Mouse (Mus musculus) forebrain, embryonic 10.5 days (tissue): ENCODE results near the gene Helz. TPM values are rescaled to one million over a fixed set of nuclear protein-coding genes. Genes with fewer than 3 reads are reported as not detected.

ENCODE experiments used
- DNase-seq: peaks from one replicate; pipeline ENCODE4 v3.0.0-alpha.2; 2017; ENCODE audit warnings: low spot score; ENCODE audit errors: extremely low spot score
- H3K27ac ChIP-seq: fragments of 300-500 bp; sonication (generic); 2 replicates; pipeline ENCODE4 v1.5.1; 2016; ENCODE audit warnings: mild to moderate bottlenecking
- H3K27me3 ChIP-seq: fragments of 300-500 bp; sonication (generic); 2 replicates; pipeline ENCODE4 v1.6.1; 2016; ENCODE audit warnings: mild to moderate bottlenecking; ENCODE audit not compliant: poor library complexity, severe bottlenecking
- H3K36me3 ChIP-seq: fragments of 300-500 bp; sonication (generic); replicated peaks from 2 replicates; pipeline ENCODE4 v1.6.1; 2016; ENCODE audit warnings: mild to moderate bottlenecking, moderate library complexity
- H3K4me1 ChIP-seq: fragments of 300-500 bp; sonication (generic); 2 replicates; pipeline ENCODE4 v1.6.1; 2016
- H3K4me3 ChIP-seq: fragments of 300-500 bp; sonication (generic); 2 replicates; pipeline ENCODE4 v1.5.1; 2016; ENCODE audit warnings: mild to moderate bottlenecking, moderate library complexity
- H3K9me3 ChIP-seq: fragments of 300-500 bp; sonication (generic); 2 replicates; pipeline ENCODE4 v1.6.1; 2016; ENCODE audit warnings: mild to moderate bottlenecking, moderate library complexity
- WGBS: fragments of 180-500 bp; shearing (Covaris S2); methylation state at CpG from one replicate; pipeline ENCODE4 v1.1.7; 2016; 5-methylcytosine and 5-hydroxymethylcytosine counted together
- polyA plus RNA-seq: library from polyadenylated mRNA; unstranded; fragments of >200 nt; fragmentation: Nextera tagmentation; extraction: Ambion mirVana; gene quantifications from 2 replicates; pipeline ENCODE4 v1.2.1, GENCODE M21; 2016

The Helz gene
- polyA plus RNA-seq, 1 experiment from 2014 or later: 20.5 TPM

DNA sequence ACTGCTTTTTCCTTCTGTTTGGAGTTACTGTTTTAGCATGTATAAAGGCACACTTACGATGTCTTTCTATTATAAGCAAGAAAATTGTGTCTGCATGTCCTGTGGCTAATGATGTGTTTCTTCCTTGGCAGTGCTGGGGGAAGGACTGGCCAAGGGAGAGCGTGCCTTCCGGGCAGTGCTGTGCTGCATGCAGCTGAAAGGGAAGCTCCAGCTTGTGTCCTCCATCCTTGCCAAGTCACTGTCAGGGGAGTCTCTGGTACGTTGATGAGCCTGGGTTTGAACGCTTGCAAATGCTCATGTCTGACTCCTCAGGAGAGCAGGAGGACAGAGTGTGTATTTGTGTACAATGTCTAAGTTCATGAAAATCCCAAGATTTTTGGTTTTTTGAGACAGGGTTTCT is 44.8 kb downstream of the Helz start:
- DNase-seq: no peak
- Histone ChIP-seq H3K4me3 (no peak overlapping the region), H3K27me3 (no peaks in the 10 kb centered on the region), H3K4me1 (no peaks in the 10 kb centered on the region), H3K9me3 (no peaks in the 10 kb centered on the region), H3K27ac (no peak overlapping the region), H3K36me3 (peaks cover 69% of the 10 kb centered on the region)
- WGBS: 98% methylated on average over 5 of the region's 5 CpGs

DNA sequence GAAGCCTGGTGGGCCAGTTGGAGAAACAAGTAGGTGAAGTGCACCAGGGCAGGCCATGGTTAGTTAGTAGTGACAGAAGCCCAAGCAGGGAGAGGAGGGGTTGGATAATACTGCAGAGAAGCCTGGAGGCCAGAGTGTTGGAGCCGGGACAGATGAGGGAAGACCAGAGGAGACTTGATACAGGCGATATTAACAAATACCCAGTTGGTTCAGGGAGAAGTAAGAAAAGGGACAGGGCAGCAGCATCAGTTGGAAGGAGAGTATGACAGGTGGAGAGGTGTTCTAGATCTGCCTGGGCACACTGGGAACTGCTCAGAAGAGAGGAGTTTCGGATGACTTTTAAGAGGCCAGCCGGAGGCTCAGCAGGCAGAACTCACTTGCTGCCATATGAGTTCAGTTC is 49.7 kb downstream of the Helz start:
- H3K9me3 ChIP-seq: no peaks in the 10 kb centered on the region
- WGBS: 93% methylated on average over 4 of the region's 4 CpGs
- H3K4me1 ChIP-seq: no peaks in the 10 kb centered on the region
- H3K36me3 ChIP-seq: peaks cover 85% of the 10 kb centered on the region
- H3K4me3 ChIP-seq: no peak overlapping the region
- no peak overlapping the region for H3K27ac ChIP-seq
- no peaks in the 10 kb centered on the region for H3K27me3 ChIP-seq
- DNase-seq: no peak

DNA sequence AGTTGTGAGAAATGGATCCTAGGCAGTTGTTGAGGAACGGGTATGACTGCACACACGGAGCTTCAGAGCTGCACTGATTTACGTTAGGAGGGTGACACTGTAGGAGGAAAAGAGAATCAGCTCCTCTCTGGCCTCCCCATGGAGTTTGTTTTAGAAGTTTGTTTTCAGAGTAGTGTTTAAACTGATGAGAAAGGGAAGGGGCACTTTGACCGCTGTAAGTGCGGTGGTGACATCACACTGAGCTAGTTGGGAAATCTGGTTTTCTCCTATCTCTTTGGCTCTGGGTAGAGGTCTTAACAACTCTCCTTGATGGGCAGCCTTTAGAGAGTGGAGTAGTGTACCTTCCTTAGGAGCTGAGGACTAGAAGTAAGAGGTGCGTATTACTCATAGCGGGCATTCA is 58.0 kb downstream of the Helz start:
- H3K4me3 ChIP-seq: no peak overlapping the region
- 95% methylated on average over 7 of the region's 7 CpGs for WGBS
- H3K36me3 ChIP-seq: peaks cover 80% of the 10 kb centered on the region
- H3K4me1 ChIP-seq: no peaks in the 10 kb centered on the region
- no peak overlapping the region for H3K27ac ChIP-seq
- H3K27me3 ChIP-seq: no peaks in the 10 kb centered on the region
- no peak for DNase-seq
- H3K9me3 ChIP-seq: no peaks in the 10 kb centered on the region

DNA sequence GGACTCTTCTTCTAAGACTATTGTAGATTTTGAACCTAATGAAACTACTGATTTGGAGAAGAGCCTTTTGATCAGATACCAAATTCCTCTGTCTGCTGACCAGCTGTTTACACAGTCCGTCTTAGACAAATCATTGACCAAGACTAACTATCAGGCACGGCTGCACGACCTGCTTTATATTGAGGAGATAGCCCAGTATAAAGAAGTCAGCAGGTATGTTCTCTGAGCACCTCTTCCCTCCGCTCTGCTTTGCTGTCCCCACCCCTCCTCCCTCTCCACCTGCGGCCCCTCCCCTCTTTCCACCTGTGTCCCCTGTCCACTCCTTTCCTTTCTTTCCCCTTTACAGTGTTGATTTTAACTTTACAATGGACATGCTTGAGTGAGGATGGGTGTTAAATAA is 66.2 kb downstream of the Helz start:
- H3K9me3 ChIP-seq: no peaks in the 10 kb centered on the region
- peaks cover 8% of the 10 kb centered on the region for H3K4me1 ChIP-seq
- H3K27me3 ChIP-seq: no peaks in the 10 kb centered on the region
- 93% methylated on average over 5 of the region's 5 CpGs for WGBS
- H3K36me3 ChIP-seq: peaks cover 49% of the 10 kb centered on the region
- DNase-seq: no peak
- no peak overlapping the region for H3K4me3 ChIP-seq
- no peak overlapping the region for H3K27ac ChIP-seq

DNA sequence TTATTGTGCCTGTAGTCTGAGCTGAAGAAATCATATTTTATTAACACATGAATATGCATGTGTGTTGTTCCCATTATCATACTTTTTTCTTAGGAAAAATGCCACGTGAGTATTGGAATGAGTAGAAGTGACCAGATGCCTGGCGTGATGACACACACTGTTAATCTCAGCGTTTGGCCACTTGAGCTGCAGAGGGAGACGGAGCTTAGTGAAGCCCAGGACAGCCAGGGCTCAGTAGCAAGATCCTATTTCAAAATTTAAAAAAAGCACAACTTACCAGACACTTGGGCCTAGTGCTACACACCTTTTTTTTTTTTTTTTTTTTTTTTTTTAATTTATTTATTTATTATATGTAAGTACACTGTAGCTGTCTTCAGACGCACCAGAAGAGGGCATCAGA is 68.0 kb downstream of the Helz start:
- H3K27me3 ChIP-seq: no peaks in the 10 kb centered on the region
- no peak overlapping the region for H3K27ac ChIP-seq
- no peaks in the 10 kb centered on the region for H3K9me3 ChIP-seq
- DNase-seq: no peak
- H3K36me3 ChIP-seq: peaks cover 58% of the 10 kb centered on the region
- peaks cover 8% of the 10 kb centered on the region for H3K4me1 ChIP-seq
- H3K4me3 ChIP-seq: no peak overlapping the region
- 96% methylated on average over 4 of the region's 5 CpGs for WGBS

DNA sequence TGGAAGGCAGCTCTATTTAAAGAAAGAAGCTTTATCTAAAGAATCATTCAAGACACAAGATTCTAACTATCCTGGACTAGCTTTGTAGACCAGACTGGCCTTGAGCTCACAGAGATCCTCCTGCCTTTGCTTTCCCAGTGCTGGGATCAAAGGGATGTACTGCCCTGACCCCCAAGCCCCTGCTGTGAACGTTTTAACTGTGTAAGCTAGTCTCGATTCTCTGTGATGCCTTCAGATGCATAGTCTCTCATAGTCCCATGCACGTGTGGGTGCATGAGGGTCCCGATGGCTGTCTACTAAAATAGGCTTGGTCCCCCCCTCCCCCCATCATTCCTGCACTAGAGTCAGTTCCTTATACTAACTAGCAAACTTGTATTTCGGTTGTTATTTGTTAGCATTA is 70.2 kb downstream of the Helz start:
- no peak overlapping the region for H3K27ac ChIP-seq
- H3K4me1 ChIP-seq: peaks cover 8% of the 10 kb centered on the region
- WGBS: 51% methylated on average over 5 of the region's 5 CpGs
- no peaks in the 10 kb centered on the region for H3K9me3 ChIP-seq
- H3K27me3 ChIP-seq: no peaks in the 10 kb centered on the region
- peaks cover 64% of the 10 kb centered on the region for H3K36me3 ChIP-seq
- no peak overlapping the region for H3K4me3 ChIP-seq
- DNase-seq: no peak

DNA sequence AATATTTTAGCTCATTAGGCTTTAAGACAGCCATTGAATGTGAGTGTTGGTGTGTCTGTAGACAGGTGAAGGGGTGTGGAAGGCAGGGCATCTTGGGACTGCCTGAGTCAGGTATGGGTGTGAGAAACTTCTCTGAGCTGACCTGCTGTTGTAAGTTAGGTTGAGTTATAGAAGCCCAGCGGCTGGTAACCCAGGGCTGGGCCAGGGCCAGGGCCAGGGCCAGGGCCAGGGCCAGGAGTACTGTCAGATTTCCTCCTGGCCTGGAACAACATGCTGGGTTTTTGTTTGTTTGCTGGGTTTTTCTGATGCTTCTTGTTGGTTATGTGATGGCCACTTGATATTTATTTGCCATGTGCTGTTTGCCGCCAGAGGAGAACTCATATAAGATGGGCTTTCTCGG is 76.9 kb downstream of the Helz start:
- Histone ChIP-seq H3K36me3 (peaks cover 48% of the 10 kb centered on the region), H3K27ac (no peak overlapping the region), H3K4me3 (no peak overlapping the region), H3K4me1 (no peaks in the 10 kb centered on the region), H3K27me3 (no peaks in the 10 kb centered on the region), H3K9me3 (no peaks in the 10 kb centered on the region)
- WGBS: 95% methylated on average over 3 of the region's 3 CpGs
- DNase-seq: no peak

DNA sequence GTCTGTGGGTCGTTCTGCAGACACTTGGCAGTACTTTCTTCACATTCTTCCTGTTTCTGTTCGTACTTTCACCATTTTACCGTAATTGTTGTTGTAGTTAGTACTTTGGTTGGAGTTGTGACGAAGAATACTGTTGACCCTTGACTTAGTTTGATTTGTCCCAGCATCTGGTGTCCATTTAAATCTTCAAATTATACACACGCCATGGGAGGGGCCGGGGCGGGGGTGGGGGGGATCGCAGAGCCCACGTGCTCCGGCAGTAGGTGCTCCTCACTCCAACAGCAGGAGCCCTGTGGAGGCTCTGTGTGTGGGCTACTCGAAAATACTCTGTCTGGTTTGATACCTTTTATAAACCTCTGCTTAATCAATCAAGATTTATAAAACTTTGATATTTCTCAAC is 78.0 kb downstream of the Helz start:
- DNase-seq: no peak
- Histone ChIP-seq H3K4me1 (no peaks in the 10 kb centered on the region), H3K27ac (no peak overlapping the region), H3K4me3 (no peak overlapping the region), H3K9me3 (no peaks in the 10 kb centered on the region), H3K27me3 (no peaks in the 10 kb centered on the region), H3K36me3 (peaks cover 37% of the 10 kb centered on the region)
- 78% methylated on average over 11 of the region's 11 CpGs for WGBS

DNA sequence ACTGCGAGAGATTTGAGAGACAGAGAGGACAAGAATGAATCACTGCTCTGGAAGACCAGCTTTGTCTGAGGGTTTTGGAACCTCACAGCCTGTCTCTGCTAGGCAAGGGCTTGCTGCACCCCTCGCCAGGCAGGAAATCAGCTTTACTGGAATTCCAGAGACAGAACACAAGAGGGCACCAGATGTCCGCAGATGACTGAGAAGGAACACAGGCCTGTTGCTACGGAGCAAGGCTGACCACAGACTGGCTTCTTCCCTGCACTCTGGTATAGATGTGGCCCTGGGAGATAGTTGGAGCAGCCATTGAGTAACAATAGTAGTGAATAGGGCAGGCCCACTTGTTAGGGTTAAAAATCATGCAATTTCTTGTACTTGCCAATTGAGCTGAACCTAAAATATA is 81.8 kb downstream of the Helz start:
- WGBS: 38% methylated on average over 4 of the region's 4 CpGs
- DNase-seq: peak; percentile 62
- Histone ChIP-seq H3K36me3 (peaks cover 49% of the 10 kb centered on the region), H3K27ac (no peak overlapping the region), H3K9me3 (no peaks in the 10 kb centered on the region), H3K27me3 (no peaks in the 10 kb centered on the region), H3K4me3 (no peak overlapping the region), H3K4me1 (no peaks in the 10 kb centered on the region)

DNA sequence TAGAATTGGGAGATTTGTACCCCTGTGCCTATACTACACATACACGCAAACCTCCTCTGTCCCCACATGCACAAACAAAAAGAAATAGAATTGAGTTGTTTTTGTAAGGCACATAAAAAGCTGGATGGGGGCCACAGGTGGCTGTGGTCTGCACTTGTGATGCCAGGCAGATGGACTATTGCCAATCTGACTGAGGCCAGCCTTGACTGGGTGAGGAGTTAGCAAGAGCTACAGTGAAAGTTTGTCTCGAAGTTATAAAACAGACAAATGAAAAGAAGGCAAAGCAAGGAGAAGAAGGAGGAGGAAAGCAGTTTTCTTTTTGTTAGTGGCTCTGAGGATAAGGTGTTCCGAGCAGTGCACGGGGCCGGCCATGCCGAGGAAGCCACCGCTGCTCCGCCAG is 82.2 kb downstream of the Helz start:
- Histone ChIP-seq H3K36me3 (peaks cover 54% of the 10 kb centered on the region), H3K4me3 (no peak overlapping the region), H3K4me1 (no peaks in the 10 kb centered on the region), H3K9me3 (no peaks in the 10 kb centered on the region), H3K27me3 (no peaks in the 10 kb centered on the region), H3K27ac (no peak overlapping the region)
- WGBS: 93% methylated on average over 8 of the region's 8 CpGs
- DNase-seq: no peak

DNA sequence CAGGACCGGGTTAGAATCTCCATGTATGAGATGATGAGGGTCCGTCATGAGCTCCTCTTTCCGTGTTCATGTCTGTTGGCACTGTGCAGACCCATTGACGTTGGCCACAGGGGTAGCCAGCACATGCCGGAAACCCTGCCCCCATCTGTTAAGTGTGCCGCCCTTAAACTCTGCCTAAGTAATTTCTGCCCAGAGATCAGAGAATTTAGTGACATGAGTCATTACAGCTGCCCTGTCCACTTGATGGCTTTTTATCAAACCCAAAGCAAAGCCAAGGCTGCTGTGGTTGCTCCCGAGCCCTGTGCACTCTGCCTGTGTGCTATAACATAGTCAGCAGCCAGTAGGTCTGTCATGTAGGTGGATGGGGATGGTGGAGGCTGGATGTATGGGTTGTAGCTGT is 83.4 kb downstream of the Helz start:
- WGBS: 93% methylated on average over 7 of the region's 7 CpGs
- peaks cover 65% of the 10 kb centered on the region for H3K36me3 ChIP-seq

DNA sequence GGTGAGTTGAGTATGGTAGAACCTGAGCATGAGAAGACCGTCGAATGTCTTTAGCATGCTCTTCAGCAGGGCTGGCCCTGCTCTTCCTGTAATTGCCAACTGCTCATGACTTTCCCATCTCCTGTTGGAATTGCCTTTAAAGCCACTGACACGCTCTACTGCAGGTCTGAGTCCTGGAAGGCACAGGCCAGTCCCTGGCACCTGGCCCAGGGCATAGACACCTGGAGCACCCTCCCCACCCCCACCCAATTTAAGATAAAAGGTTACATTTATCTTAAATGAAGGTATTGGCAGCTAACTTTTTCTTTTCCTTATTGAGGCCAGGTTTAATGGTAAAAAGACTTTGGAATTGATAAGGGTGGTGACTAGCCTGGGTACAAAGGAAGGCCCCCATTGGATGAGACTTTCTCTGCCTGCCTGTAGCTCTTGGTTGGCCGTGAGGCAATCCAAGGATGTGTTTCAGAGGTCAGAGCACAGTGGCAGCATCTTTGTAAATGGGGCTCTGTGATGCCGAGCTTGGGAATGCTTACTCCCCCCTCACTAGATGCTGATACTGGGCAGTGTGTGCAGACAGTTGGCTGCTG is 85.9 kb downstream of the Helz start:
- Histone ChIP-seq H3K36me3 (peaks cover 72% of the 10 kb centered on the region), H3K4me3 (no peak overlapping the region), H3K27me3 (no peaks in the 10 kb centered on the region), H3K9me3 (no peaks in the 10 kb centered on the region), H3K4me1 (no peaks in the 10 kb centered on the region), H3K27ac (no peak overlapping the region)
- WGBS: 88% methylated on average over 5 of the region's 5 CpGs
- DNase-seq: no peak

More for the DNA sequence above, 83.4 kb downstream of the Helz start:
- H3K9me3 ChIP-seq: no peaks in the 10 kb centered on the region
- no peak overlapping the region for H3K4me3 ChIP-seq
- H3K27ac ChIP-seq: no peak overlapping the region
- H3K4me1 ChIP-seq: no peaks in the 10 kb centered on the region
- no peaks in the 10 kb centered on the region for H3K27me3 ChIP-seq
- no peak for DNase-seq

DNA sequence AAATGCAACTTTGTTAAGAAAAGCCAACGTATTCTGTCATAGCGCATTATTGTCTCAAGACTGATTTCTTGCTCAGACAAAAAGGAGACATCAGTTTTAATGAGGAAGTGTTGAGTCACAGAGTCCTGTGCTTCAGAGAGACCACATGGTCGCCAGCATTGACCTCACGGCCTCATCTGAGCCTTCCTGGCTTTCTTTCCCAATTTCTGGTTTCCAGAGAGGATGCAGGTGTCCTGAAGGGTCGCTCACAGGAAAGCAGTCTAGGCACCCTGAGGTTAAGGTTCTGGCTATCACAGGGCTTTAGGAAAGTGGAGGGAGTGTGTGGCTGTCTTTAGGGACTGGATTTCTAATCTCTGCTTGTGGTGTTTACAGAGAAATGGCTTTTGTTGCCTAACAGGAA is 90.4 kb downstream of the Helz start:
- no peak for DNase-seq
- no peaks in the 10 kb centered on the region for H3K9me3 ChIP-seq
- no peaks in the 10 kb centered on the region for H3K4me1 ChIP-seq
- H3K36me3 ChIP-seq: peaks cover 88% of the 10 kb centered on the region
- WGBS: 90% methylated on average over 5 of the region's 5 CpGs
- H3K27me3 ChIP-seq: no peaks in the 10 kb centered on the region
- no peak overlapping the region for H3K27ac ChIP-seq
- no peak overlapping the region for H3K4me3 ChIP-seq

DNA sequence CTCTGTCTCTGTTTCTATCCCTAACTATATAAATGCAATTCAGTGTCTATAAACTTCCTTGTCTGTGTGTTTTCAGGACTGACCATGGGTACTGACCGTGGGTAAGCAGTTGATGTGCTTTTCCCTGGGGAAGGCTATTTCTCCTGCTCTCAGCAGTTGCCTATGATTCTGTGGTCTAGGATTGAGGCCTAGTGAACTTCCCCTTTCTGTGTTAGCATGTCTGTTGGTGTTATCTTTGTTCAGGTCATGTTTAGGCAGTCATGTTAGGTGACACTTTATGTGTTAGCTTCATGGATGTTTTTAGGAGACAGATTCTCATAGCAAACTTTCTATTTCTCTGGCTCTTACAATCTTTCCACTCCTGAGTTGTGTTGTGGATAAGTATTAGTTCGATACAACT is 91.9 kb downstream of the Helz start:
- no peaks in the 10 kb centered on the region for H3K27me3 ChIP-seq
- 90% methylated on average over 2 of the region's 2 CpGs for WGBS
- H3K9me3 ChIP-seq: no peaks in the 10 kb centered on the region
- H3K4me1 ChIP-seq: no peaks in the 10 kb centered on the region
- DNase-seq: no peak
- no peak overlapping the region for H3K27ac ChIP-seq
- H3K4me3 ChIP-seq: no peak overlapping the region
- peaks cover 88% of the 10 kb centered on the region for H3K36me3 ChIP-seq
